Mouse (Mus musculus) bone marrow, adult 2 months (tissue): Measurements from ENCODE around the gene Fbxl5.

Source experiments
- CTCF ChIP-seq: fragments of 200-500 bp; IDR thresholded peaks from 2 replicates; pipeline ENCODE4 v1.5.1; 2011; ENCODE audit warnings: low read length, control low read depth; ENCODE audit not compliant: control insufficient read depth, insufficient read depth
- POLR2A ChIP-seq: fragments of 200-500 bp; IDR thresholded peaks from 2 replicates; pipeline ENCODE4 v1.6.1; 2011; ENCODE audit warnings: low read depth, mild to moderate bottlenecking, control low read depth, low read length, borderline replicate concordance; ENCODE audit not compliant: control insufficient read depth

- no peak for TF ChIP-seq CTCF
- TF ChIP-seq POLR2A, result no peak
Measured at GRCm38 (mm10) chr5:43810427-43811062, 10.9 kb downstream of the Fbxl5 start.
